Mouse (Mus musculus) right cerebral cortex, adult 2 months (tissue): ENCODE results near the gene Cd81.

Source experiments
- DNase-seq, 2 experiments: peaks; one replicate each; pipeline ENCODE4 v3.0.0; 2021 to 2022; ENCODE audit warnings: low spot score in 2 of 2

The Cd81 gene

GRCm38 (mm10) chr7:143070506-143071070 lies 18.0 kb downstream of the Cd81 start:
- no peak for DNase-seq

- no peak for DNase-seq
Observed at GRCm38 (mm10) chr7:143072605-143073004, 20.1 kb downstream of the Cd81 start.

- peak; percentile 44 to 55 for DNase-seq
Observed at GRCm38 (mm10) chr7:143073086-143073485, 20.5 kb downstream of the Cd81 start.

- no peak for DNase-seq
Observed at GRCm38 (mm10) chr7:143075394-143075793, 22.9 kb downstream of the Cd81 start.

GRCm38 (mm10) chr7:143077351-143077750 lies 24.8 kb downstream of the Cd81 start:
- DNase-seq: no peak

- DNase-seq: no peak
Observed at GRCm38 (mm10) chr7:143082024-143082423, 29.5 kb downstream of the Cd81 start.

- no peak for DNase-seq
Observed at GRCm38 (mm10) chr7:143083708-143084107, 31.2 kb downstream of the Cd81 start.

- peak in 1 of 2 experiments; percentile 50 for DNase-seq
Observed at GRCm38 (mm10) chr7:143086366-143086765, 33.8 kb downstream of the Cd81 start.

GRCm38 (mm10) chr7:143087070-143087579 lies 34.6 kb downstream of the Cd81 start:
- peak in 1 of 2 experiments; percentile 34 for DNase-seq

- DNase-seq: no peak
Observed at GRCm38 (mm10) chr7:143093847-143094246, 41.3 kb downstream of the Cd81 start.

GRCm38 (mm10) chr7:143094592-143095553 lies 42.3 kb downstream of the Cd81 start, which contains the start of gene Trpm5:
Gene Trpm5, minus strand, starts transcription at chr7:143094642.
- DNase-seq: peak; percentile 58 to 60

GRCm38 (mm10) chr7:143095554-143095907 lies 43.0 kb downstream of the Cd81 start:
- DNase-seq: no peak

- DNase-seq: peak; percentile 34 to 37
Observed at GRCm38 (mm10) chr7:143100759-143101158, 48.2 kb downstream of the Cd81 start.

- DNase-seq: no peak
Observed at GRCm38 (mm10) chr7:143105258-143105897, 52.8 kb downstream of the Cd81 start.

- DNase-seq: no peak
Observed at GRCm38 (mm10) chr7:143106062-143106461, 53.5 kb downstream of the Cd81 start, which contains the start of gene Kcnq1. Gene Kcnq1, plus strand, starts transcription at chr7:143106362.

GRCm38 (mm10) chr7:143106672-143107465 lies 54.3 kb downstream of the Cd81 start:
- DNase-seq: no peak

- DNase-seq: no peak
Observed at GRCm38 (mm10) chr7:143108200-143108599, 55.7 kb downstream of the Cd81 start.

GRCm38 (mm10) chr7:143108996-143109660 lies 56.6 kb downstream of the Cd81 start:
- DNase-seq: no peak

- no peak for DNase-seq
Observed at GRCm38 (mm10) chr7:143109696-143110095, 57.2 kb downstream of the Cd81 start.

GRCm38 (mm10) chr7:143110803-143111202 lies 58.3 kb downstream of the Cd81 start:
- no peak for DNase-seq

- no peak for DNase-seq
Observed at GRCm38 (mm10) chr7:143111719-143112118, 59.2 kb downstream of the Cd81 start.
